Mouse (Mus musculus) R1 (cell line): ENCODE measurements at regions not wholly inside any gene's neighbourhood (a gene's known extent, or its start where the extent isn't known, plus 50 kb on each side); places are given as distances from the start of the nearest gene placed in this dataset.

Source experiments
- DNase-seq: peaks from one replicate; pipeline ENCODE4 v3.0.0-alpha.2; 2018; ENCODE audit warnings: low read depth, low spot score

GRCm38 (mm10) chr3:142948771-142949170 is 67.0 kb upstream of the Pkn2 start:
- DNase-seq = peak; percentile 79

GRCm38 (mm10) chr3:142941319-142942024 is 59.7 kb upstream of the Pkn2 start:
- DNase-seq = no peak

- DNase-seq = no peak
Observed at GRCm38 (mm10) chr3:142940874-142941273, 59.1 kb upstream of the Pkn2 start.

- DNase-seq = no peak
Observed at GRCm38 (mm10) chr3:142939773-142940172, 58.0 kb upstream of the Pkn2 start.

GRCm38 (mm10) chr3:142935949-142936348 is 54.1 kb upstream of the Pkn2 start:
- peak; percentile 45 for DNase-seq

GRCm38 (mm10) chr3:142934326-142934725 is 52.5 kb upstream of the Pkn2 start:
- no peak for DNase-seq

- DNase-seq = no peak
Observed at GRCm38 (mm10) chr3:142933684-142934259, 52.0 kb upstream of the Pkn2 start.
